Mouse (Mus musculus): ENCODE results near the gene Bap1.

The Bap1 gene

DNA sequence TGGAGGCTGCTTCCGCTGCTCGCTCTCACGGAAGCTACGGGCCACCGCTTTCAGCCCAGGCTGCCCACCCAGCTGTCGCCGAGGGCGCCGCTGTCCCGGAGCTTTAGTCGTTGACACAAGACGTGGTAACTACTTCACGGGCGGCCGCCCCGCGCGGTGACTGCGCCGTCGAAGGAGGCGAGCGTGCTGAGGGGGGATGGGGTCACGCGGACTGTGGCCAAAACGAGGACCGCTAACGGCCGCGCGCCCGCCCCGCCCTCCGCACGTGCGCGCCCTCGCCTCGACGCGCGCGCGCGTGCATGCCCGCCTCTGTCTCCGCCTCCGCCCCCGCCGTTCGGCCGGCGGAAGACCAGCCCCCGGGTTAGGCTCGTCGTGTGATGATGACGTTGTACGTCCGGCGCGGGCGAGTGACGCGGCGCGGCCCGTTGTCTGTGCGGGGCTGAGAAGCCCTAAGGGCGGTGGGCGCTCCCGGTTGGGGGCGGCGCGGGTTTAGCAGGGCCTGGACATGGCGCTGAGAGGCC lies at the start of gene Bap1, which contains the start of gene Phf7:
Gene Bap1, plus strand, starts transcription at position 367 of the 521 bp plus-strand sequence.
Gene Phf7, minus strand, starts transcription at position 234 of the 521 bp plus-strand sequence.
- CTCF ChIA-PET, result interaction anchor here (0.5 kb wide), 1 partner anchor 77 kb away, joined by 5 read pairs; no protein-coding TSS in a partner anchor

DNA sequence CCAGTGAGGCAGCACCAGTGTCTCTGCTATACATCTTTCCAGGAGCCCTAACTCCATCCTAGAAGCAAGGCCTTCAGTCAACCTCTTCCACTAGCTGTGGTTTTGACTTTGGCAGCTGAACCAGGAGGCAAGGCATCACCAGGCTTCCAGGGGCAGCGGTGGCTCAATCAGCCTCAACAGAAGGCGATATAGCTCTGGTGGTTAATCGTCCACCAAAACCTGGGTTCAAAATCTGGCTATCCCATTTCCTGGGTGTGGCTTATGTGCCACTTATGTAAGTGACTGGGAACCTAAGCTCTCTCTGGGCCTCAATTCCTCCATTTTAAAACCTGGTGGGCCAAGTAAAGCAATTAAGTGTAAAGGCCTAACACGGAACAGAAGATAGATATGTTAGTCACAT lies 46.4 kb upstream of the Bap1 start:
- CTCF ChIA-PET, result no interaction called here

DNA sequence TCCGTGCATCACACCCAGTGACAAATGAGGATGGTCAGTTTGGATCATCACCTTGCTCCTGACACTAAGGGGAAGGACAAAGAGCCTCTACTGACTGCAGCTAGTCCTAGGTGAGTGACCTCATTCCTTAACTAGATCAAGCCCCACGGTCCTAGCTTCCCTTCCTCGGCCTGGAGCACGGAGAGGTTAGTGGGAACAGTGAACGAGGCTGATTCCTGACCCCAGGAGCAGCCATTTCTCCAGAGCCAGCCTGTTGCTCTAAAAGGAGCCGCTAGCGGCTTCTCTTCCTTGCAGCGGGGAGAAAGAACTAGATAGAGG lies 46.0 kb upstream of the Bap1 start:
- CTCF ChIA-PET, result no interaction called here

DNA sequence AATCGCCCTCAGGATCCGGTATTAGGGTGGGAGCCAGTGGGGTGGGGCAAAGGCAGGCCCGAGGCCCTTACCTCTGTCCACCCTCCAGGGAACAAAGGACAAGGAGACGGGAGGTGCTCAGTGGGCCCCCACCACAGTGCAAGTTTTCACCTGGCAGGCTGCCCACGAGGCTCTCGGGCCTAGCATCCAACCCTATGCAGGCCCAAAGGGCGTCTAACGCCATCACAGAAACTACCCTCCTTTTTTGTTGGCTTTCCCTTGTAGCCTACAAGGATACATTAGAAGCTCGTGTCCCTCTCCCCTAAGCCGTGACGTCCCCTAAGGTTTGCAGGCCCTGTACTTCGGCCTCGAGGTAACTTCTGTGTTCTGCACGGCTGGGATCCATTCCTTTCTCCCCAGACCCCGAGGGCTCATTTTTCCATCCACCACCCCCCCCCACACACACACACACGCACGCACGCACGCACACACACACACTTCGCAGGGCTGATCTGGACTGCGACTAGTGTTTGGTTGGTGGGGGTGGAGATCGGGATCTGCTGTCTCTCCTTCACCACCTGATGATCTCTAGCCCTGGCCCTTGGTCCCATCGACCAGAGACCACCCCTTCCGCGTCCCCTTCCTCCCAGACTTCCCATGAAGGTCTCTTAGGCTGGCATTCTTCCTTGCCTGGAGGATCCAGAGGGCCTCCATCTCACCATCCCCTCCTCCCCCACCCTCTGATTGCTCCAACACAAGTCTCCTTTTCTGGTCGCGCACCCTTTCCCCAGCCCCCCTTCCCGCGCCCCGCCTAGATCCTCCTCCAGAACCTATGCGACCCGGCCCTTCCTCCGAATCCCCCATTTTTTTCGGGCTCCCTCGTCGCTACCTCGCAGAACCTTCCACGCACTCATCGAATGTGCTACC lies 45.4 kb upstream of the Bap1 start:
- CTCF ChIA-PET, result no interaction called here

DNA sequence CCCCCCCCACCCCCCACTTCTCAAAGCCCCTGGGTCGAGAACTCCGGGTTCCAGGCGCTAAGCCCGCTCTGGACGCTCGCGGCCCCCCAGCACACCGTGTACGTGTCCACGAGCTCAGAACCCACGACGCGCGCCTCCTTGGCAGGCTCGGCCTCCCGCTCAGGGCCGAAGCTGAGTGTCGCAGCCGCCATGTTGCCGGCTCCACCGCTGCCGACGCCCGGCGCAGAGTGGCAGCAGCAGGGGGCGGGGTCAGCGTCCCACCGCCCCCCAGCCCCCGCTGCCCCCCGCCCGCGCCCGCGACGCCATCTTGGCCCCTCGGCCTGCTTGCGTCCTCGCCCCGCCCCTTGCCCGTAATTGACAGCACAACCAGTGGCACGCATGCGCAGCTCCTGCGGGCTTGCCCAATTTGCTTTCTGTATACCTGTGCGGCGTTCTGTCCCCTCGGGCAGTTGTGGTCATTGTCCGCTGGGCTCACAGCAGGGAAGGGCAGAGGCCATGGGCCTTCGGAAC lies 44.7 kb upstream of the Bap1 start:
- CTCF ChIA-PET, result no interaction called here

DNA sequence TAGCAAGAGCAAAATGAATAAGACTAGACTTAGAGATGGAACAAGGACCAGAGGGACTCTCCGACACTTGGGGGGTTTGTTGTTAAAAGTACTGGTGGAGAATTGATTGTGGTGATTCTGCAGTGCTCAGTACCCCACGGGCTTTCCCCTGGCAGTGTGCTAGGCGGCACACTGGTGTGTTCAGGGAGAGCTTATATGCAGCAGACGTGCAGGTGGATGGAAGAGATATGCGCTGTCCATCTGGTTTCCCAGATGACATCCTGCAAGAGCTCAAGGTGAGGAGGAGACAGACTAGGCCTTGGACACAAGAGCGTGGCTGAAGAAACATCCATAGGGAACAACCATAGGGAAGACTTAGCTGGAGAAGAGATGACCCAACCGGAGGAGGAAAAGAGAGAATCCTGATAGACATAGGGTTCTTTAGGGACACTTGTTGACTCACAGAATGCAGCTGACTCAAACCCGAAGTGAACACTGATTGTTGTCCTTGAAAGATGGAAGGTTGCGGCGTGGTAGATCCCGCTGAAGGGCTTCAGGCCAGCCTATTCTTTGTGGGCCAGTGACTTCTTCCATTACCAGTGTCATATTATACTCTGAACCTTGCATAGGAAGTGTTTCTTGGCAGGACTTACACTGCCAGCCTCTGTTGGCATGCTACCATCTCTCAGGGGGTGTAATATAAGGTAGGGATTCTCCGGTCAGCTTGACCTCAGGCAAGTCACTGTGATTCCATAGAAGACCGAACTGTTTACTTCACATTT lies 44.0 kb upstream of the Bap1 start:
- CTCF ChIA-PET, result interaction anchor here (0.6 to 0.7 kb wide), 2 partner anchors 193 to 400 kb away, joined by 3 to 6 read pairs; no protein-coding TSS in a partner anchor

DNA sequence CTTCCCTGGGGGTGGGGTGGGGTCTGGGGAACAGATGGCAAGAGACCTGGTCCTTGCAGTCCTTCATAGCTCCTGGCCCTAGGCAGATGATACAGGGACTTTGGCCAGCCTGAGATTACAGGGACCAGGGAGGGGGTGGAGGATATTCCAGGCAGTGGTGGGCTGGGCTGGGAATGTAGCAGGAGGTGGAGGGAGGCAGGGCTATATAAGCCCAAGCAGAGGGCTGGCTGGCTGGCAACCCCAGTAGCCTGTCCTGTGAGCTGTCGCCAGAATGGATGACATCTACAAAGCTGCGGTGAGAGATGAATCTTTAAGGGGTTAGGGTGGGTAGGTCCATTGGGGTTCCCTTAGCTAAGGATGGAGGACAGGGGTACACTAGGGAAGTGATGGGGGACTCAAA lies 43.2 kb upstream of the Bap1 start, which contains the start of gene Tnnc1:
Gene Tnnc1, plus strand, starts transcription at position 229 of the 400 bp plus-strand sequence.
- CTCF ChIA-PET, result interaction anchor here (0.6 to 0.7 kb wide), 2 partner anchors 11 to 399 kb away, joined by 3 to 6 read pairs; no protein-coding TSS in a partner anchor

DNA sequence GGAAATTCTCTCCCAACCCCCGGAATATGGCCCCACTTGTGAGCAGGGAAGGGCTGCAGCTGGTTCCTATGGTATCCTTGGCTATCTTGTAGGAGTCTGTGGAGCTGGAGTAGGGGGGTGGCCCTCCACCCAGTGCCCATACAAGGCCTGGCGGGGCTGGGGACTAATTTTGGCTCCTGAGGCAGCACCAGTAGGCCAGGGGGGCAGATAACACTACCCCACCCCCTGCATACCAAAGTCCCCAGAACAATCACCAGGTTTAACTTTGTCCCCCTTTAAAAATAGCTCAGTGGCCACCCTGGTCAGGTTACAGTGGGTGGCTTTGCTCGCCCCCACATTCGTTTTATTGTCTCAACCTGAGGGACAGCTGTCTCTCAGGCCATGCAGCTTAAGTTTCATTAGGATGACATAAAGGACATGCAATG lies 42.1 kb upstream of the Bap1 start:
- CTCF ChIA-PET, result interaction anchor here (1.0 kb wide), 1 partner anchor 15 kb away, joined by 5 read pairs; no protein-coding TSS in a partner anchor

DNA sequence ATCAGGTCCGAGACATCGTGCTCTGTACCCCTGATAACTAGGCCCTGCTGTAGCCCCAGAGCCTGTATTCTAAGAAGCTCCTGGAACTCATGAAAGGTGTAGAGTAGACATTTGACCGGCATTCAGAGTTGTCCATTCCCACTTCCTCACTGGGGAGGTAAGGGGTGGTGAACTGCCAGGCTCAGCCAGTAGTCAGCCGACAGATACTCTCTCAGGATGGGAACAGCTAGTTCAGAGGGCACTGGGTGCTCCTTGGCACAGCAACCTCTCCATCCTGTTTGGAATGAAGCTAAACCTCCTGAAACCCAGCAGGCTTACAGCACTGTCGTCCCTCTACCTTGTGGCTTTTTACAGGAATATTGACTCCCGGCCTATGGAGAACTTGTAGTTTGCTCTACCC lies 39.4 kb upstream of the Bap1 start:
- CTCF ChIA-PET, result no interaction called here

DNA sequence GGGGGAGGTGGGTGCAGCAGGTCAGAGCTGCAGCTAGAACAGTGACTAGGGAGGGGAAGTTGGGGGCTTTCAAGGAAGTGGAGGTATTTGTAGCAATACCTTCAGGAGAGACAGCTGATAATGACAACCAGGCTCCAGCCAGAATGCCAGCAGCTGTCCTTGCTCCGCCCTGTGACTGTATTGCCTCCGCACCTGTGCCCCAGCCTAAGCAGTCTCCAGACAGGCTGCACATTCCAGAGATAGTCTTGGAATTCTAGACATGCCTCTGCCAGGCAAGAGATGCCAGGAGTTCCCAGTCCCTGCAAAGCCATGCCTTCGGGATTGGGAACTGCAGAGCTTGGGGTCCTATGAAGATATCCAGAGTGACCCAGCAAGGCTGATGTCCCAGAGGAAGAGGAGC lies 38.8 kb upstream of the Bap1 start:
- CTCF ChIA-PET, result no interaction called here

DNA sequence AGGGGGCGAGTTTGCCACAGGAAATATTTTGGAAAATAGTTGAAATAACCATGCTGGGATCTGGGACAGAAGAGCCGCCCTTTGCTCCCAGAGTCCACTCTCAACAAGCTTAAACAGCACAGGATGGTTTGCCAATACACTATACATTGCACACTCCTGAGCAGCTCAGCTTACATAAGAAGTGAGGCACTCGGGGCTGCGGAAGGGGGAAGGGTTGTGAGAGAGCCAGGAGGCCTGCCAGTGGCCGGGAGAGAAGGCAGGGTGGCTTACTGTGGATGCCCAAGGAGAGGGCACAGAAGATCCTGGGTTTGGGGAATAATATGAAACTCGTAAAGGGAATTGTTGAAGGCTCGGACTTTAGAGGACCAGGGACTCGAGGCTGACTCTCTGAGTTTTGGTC lies 37.4 kb upstream of the Bap1 start:
- CTCF ChIA-PET, result no interaction called here

DNA sequence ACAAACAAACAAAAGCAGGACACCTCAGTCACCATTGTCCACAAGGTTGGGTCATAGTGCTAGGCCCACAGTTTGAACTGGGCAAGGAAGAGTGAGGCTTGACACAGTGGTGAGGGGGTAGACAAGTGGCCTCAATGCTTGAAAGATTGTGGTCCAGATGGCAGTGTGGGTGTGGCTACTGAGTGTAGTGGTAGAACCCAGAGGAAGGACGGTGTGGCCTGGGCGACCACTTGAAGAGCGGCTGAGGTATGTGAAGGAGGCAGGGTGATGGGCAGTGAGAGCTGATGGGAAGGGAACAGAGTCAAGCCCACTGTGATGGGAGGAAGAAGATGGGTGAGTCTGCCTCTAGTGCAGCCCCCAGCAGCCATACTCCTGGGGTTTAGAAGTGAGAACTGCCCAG lies 36.6 kb upstream of the Bap1 start:
- CTCF ChIA-PET, result interaction anchor here (0.7 to 1.1 kb wide), 2 partner anchors 110 to 1116 kb away, joined by 3 to 6 read pairs; no protein-coding TSS in a partner anchor

DNA sequence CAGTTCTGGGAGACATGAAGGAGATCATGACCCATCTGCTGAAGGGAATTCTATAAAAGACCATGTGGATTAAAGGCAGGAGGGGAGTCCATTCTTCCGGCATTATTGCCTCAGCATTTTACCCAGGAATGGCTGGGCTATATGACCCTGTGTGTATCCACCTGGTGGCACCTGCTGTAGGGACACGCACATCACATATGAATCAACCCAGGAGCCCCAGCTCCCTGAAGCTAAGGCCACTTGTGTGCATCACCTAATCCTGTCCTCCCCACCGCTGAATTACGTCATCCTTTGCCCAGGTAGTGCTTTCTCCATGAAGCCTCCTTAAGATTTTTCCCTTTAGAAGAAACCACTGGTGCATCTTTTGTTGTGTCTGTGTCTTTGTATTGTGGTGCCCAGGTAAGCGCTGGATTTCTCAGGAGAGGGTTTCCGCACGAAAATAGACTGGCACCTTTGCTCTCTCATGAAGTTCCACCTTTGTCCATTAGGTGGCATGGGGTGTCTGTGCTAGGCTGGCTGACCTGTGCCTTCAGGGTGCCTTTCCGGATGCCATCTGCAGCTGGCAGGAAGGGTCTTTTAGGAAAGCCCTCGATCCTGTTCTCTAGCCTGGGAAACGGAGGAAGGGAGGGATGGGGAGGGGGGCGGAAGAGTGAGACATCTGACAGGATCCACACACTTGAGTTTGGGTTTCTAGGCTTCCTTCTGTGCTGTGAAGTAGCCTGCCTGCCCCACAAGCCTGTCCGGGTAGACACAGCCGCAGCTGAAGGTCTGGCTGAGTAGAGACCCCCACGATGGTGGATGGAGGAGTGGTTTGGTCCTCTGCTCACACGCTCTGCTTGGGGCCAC lies 35.9 kb upstream of the Bap1 start:
- CTCF ChIA-PET, result interaction anchor here (0.7 to 1.1 kb wide), 3 partner anchors 17 to 1117 kb away, joined by 3 to 6 read pairs (median 3); no protein-coding TSS in a partner anchor

DNA sequence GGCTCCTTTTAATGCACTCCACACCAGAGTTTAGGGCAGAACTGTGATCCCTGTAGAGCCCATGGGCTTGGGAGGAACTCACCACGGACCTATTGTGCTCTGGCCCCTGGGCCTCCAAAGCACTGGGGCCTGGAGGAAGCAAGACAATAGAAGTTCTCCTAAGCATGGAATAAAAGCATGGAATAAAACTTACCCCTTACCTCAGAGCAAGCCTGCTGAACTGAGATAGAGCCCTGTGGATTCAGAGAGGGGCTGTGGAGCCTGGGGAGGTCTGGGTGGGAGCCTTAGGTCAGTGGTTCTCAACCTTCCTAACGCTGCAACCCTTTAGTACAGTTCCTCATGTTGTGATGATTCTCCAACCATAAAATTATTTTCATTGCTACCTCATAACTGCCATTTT lies 34.4 kb upstream of the Bap1 start, which contains the start of gene Nisch:
Gene Nisch, minus strand, starts transcription at position 101 of the 400 bp plus-strand sequence.
- CTCF ChIA-PET, result interaction anchor here (0.5 to 2.4 kb wide), 3 partner anchors 14 to 1242 kb away, joined by 5 to 12 read pairs (median 7); no protein-coding TSS in a partner anchor

DNA sequence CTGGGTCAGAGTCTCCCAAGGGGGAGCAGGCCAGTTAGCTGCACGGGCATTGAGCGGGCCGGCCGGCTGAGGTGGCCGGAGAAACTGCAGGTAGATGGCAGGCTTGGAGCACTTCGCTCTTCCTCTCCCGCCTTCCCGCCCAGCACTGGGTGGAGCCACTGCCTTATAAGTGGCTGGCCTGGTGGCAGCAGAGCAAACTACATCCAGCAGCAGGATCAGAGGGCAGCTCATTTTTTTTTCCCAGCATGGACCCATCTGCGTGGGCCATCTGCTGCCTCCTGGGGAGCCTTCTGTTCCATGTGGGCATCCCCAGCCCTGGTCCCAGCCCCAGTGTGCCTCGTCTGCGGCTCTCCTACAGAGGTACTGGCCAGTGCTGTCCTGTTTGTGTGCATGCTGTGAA lies 33.6 kb upstream of the Bap1 start, which contains the start of gene Sema3g:
Gene Sema3g, plus strand, starts transcription at position 195 of the 400 bp plus-strand sequence.
- CTCF ChIA-PET, result interaction anchor here (2.4 kb wide), 1 partner anchor 13 kb away, joined by 12 read pairs; no protein-coding TSS in a partner anchor

DNA sequence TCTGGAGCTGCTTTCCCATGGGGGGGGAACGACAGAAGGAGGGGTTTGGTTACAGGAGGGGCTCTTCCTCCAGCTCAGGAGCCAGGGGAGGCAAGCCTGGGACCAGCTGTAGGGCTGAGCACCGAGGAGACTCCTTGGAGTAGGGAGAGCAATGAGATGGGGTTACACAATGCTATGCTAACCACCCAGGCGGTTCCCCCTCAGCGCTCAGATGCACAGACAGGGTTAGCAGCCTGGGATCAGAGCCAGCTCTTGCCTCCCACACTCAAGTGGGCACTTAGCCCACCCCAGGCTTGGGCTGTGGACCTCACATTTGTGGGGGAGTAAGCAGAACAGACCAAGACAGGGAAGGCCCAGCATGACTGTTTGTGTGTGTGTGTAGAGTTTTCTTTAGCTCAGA lies 24.3 kb upstream of the Bap1 start:
- CTCF ChIA-PET, result no interaction called here

DNA sequence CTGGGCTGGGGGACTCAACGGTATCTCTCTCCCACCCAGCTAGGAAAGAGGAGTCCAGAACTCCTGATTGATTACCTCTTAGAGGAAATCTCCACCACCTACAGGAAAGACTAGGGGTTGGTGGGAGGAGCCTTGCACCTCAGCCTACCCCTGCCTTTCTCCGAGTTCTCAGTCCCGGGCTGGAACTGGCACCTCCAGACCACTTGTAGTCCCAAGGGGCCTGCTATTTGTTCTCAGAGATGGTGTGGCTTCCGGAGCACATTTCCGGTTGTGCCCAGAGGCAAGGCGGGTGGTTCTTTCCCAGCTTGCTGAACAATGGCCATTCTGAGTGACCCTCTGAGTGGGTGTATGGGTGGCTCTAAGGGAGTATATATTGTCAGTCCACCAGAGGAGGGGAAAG lies 23.0 kb upstream of the Bap1 start:
- CTCF ChIA-PET, result no interaction called here

DNA sequence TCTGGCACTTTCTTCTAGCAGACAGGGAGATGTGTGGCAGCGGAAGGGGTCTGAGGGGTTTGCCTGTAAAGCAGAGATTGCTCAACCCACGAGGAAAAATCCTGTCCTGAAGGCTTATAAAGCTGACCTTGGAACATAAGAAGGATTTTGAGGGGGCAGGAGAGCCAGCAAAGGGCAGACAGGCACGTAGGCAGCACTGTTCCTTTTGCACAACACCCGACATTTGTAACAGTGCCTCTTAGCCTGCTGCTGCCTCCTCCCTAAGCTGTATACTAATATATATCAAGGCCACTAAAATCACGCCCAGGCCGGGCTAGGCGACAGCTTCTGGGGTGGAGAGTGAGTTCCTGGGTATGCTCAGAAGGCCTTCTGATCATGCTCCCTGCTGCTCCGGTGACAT lies 20.8 kb upstream of the Bap1 start:
- CTCF ChIA-PET, result interaction anchor here (0.6 to 2.3 kb wide), 2 partner anchors 12 to 17 kb away, joined by 3 to 12 read pairs; partner anchors contain the start of gene Sema3g

DNA sequence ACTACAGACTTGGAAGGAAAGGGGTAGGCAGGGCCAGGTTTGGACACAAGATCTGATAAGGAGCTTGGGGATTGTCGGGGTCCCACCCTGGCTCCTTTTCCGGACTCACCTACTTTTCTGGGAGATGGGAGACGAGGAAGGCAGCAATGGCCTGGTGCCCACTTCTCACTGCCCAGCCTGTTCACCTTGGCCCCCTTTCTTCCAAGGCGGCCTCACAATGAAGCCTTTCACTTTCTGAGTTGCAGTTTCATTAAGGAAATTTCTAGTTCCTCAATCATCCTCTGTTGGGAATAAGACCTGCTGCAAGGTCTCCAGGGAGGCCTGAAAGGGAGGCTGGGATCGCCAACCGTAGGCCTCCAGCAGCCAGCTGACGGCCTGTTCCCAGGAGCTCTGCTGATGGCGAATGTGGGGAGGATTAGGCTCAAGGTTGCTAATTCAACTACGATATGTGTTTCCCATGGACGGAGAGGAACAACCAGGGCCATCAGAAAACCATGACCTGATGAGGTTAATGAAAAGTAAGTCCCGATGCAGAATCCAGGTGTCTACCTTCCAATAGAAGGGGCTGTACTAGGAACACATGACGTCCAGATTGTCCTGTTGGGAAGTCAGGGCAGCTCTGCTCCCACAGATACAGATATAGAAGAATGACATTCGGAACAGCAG lies 18.7 kb upstream of the Bap1 start:
- CTCF ChIA-PET, result interaction anchor here (0.6 kb wide), 2 partner anchors 17 to 27 kb away, joined by 3 read pairs; no protein-coding TSS in a partner anchor
